Mouse (Mus musculus) stomach, embryonic 14.5 days (tissue): ENCODE measurements around the gene Trim69. TPM values are rescaled to one million over a fixed set of nuclear protein-coding genes. Genes with fewer than 3 reads are reported as not detected.

Experiments
- ATAC-seq: fragments of 200-750 bp; cut with Nextera tagmentation; 2 replicates; pipeline ENCODE4 v1.8.0; 2017; ENCODE audit warnings: low read depth, moderate TSS enrichment; ENCODE audit not compliant: insufficient number of reproducible peaks, insufficient read depth, low FRiP score
- H3K27ac ChIP-seq: fragments of 300-500 bp; sonication (generic); 2 replicates; pipeline ENCODE4 v1.5.1; 2014; ENCODE audit warnings: mild to moderate bottlenecking, low read length, moderate library complexity, mixed read lengths
- H3K27me3 ChIP-seq: fragments of 300-500 bp; sonication (generic); 2 replicates; pipeline ENCODE4 v1.6.1; 2014; ENCODE audit warnings: low read length, control low read depth, mixed read lengths; ENCODE audit not compliant: control insufficient read depth, insufficient read depth
- H3K36me3 ChIP-seq: fragments of 300-500 bp; sonication (generic); 2 replicates; pipeline ENCODE4 v1.6.1; 2014; ENCODE audit warnings: mild to moderate bottlenecking, control low read depth, low read length, moderate library complexity, mixed read lengths; ENCODE audit not compliant: control insufficient read depth, insufficient read depth
- H3K4me1 ChIP-seq: fragments of 300-500 bp; sonication (generic); 2 replicates; pipeline ENCODE4 v1.6.1; 2014; ENCODE audit warnings: low read length, control low read depth, mixed read lengths; ENCODE audit not compliant: control insufficient read depth, insufficient read depth
- H3K4me2 ChIP-seq: fragments of 300-500 bp; sonication (generic); replicated peaks from 2 replicates; pipeline ENCODE4 v1.6.1; 2014; ENCODE audit warnings: low read depth, low read length, control low read depth
- H3K4me3 ChIP-seq: fragments of 300-500 bp; sonication (generic); 2 replicates; pipeline ENCODE4 v1.5.1; 2014; ENCODE audit warnings: low read depth, low read length, control low read depth
- H3K9ac ChIP-seq: fragments of 300-500 bp; sonication (generic); replicated peaks from 2 replicates; pipeline ENCODE4 v1.6.1; 2014; ENCODE audit warnings: low read depth, mild to moderate bottlenecking, control low read depth, low read length, moderate library complexity, mixed read lengths
- H3K9me3 ChIP-seq: fragments of 300-500 bp; sonication (generic); 2 replicates; pipeline ENCODE4 v1.6.1; 2016; ENCODE audit warnings: low read depth, low read length, control low read depth; ENCODE audit not compliant: control insufficient read depth
- WGBS: fragments of 180-500 bp; shearing (Covaris S2); extraction: QIAGEN DNeasy Blood & Tissue Kit; methylation state at CpG from one replicate; pipeline ENCODE4 v1.1.7; 2014; 5-methylcytosine and 5-hydroxymethylcytosine counted together
- polyA plus RNA-seq: library from polyadenylated mRNA; unstranded; fragments of >200 nt; fragmentation: Nextera tagmentation; extraction: Ambion mirVana; gene quantifications from 2 replicates; pipeline ENCODE4 v1.2.1, GENCODE M21; 2014

Gene Trim69
- polyA plus RNA-seq, 1 experiment from 2014 or later: 0.23 TPM

- H3K4me1 ChIP-seq: no peaks in the 10 kb centered on the region
- no peak for ATAC-seq
- 88% methylated on average over 2 of the region's 2 CpGs for WGBS
- no peaks in the 10 kb centered on the region for H3K36me3 ChIP-seq
- no peak overlapping the region for H3K4me2 ChIP-seq
- H3K9ac ChIP-seq: no peak overlapping the region
- H3K4me3 ChIP-seq: no peak overlapping the region
- H3K27me3 ChIP-seq: no peaks in the 10 kb centered on the region
- no peaks in the 10 kb centered on the region for H3K9me3 ChIP-seq
- no peak overlapping the region for H3K27ac ChIP-seq
Observed at GRCm38 (mm10) chr2:122172188-122172587, 11.7 kb downstream of the Trim69 start.

GRCm38 (mm10) chr2:122180051-122180822 lies 19.7 kb downstream of the Trim69 start:
- H3K27ac ChIP-seq: no peak overlapping the region
- no peaks in the 10 kb centered on the region for H3K9me3 ChIP-seq
- H3K4me1 ChIP-seq: no peaks in the 10 kb centered on the region
- no peak overlapping the region for H3K9ac ChIP-seq
- 73% methylated on average over 8 of the region's 8 CpGs for WGBS
- H3K27me3 ChIP-seq: no peaks in the 10 kb centered on the region
- H3K4me3 ChIP-seq: no peak overlapping the region
- ATAC-seq: no peak
- H3K4me2 ChIP-seq: no peak overlapping the region
- H3K36me3 ChIP-seq: no peaks in the 10 kb centered on the region

DNA sequence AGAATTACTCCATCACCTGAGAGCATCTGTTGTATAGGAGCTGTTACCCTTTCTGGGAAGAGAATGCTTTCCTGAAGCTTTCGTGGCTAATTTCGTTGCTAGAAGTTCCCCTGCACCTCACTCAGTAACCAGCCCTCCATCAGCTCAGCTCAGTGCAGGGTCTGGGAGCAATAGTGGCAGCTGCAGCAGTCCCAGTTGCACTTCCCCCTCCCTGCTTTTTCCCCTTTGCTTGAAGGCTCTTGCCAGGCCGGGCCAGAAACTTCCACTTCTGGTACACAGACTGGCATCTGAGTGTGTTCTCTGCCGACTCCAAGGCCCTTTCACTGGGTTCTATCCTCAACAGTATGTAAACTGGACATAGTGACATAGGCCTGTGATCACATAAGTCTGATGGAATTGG lies 24.6 kb downstream of the Trim69 start:
- no peak for ATAC-seq
- WGBS: 82% methylated on average over 4 of the region's 4 CpGs

DNA sequence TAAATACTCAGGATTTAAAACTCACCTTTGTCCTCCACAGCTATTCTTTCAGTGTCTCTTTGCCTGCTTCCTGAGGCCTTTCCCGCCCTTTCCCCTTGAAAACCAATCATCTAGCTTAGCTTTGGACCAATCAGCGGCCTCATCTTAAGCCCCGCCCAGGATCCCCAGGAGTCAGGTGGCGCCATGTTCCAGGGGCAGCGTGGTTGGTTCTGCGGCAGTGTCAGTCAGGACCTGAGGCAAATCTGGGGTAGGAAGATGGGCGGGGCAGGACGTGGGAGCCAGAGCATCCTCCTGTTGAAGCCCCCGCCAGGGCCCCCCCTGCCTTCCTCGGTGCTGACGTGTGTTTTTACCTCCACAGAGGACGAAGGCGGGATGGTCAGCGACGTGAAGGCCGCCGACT lies 25.6 kb downstream of the Trim69 start, which contains the start of the genes Patl2 and Terb2:
Gene Patl2 (minus strand): TSS at position 84 of the 400 bp plus-strand sequence.
Gene Terb2 (plus strand): TSS at position 167 of the 400 bp plus-strand sequence.
- Histone ChIP-seq H3K27me3 (no peaks in the 10 kb centered on the region), H3K4me2 (no peak within 1 kb of the TSS), H3K36me3 (no peaks in the 10 kb centered on the region), H3K27ac (no peak within 1 kb of the TSS), H3K9ac (no peak within 1 kb of the TSS), H3K9me3 (no peaks in the 10 kb centered on the region), H3K4me1 (no peaks in the 10 kb centered on the region), H3K4me3 (no peak within 1 kb of the TSS)
- no peak for ATAC-seq
- 77% methylated on average over 17 of the region's 17 CpGs for WGBS

More for the DNA sequence above, 24.6 kb downstream of the Trim69 start:
- H3K36me3 ChIP-seq: no peaks in the 10 kb centered on the region
- H3K4me2 ChIP-seq: no peak overlapping the region
- H3K9me3 ChIP-seq: no peaks in the 10 kb centered on the region
- no peak overlapping the region for H3K4me3 ChIP-seq
- no peak overlapping the region for H3K9ac ChIP-seq
- H3K4me1 ChIP-seq: no peaks in the 10 kb centered on the region
- H3K27me3 ChIP-seq: no peaks in the 10 kb centered on the region
- H3K27ac ChIP-seq: no peak overlapping the region

DNA sequence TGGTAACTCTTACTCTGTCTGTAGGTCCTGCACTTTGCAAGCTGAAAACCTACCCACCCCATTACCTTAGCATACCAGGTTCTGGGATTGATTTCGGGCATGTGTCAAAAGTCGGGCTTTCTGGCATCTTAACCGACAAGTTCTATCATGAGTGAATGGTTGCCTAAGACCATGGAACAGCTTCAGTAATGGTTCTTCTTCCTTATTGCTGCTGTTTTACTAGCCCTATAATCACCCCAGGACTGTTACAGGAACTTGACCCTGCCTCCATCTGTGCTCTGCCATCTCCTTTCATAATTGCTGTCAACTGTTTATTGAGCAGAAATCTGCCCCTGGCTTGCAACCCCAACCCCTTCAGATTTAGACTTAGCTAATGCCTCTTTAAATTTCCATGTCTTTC lies 26.3 kb downstream of the Trim69 start:
- no peaks in the 10 kb centered on the region for H3K4me1 ChIP-seq
- ATAC-seq: no peak
- no peak overlapping the region for H3K4me3 ChIP-seq
- 94% methylated on average over 3 of the region's 3 CpGs for WGBS
- no peaks in the 10 kb centered on the region for H3K9me3 ChIP-seq
- H3K27ac ChIP-seq: no peak overlapping the region
- no peaks in the 10 kb centered on the region for H3K36me3 ChIP-seq
- H3K4me2 ChIP-seq: no peak overlapping the region
- no peaks in the 10 kb centered on the region for H3K27me3 ChIP-seq
- H3K9ac ChIP-seq: no peak overlapping the region

- Histone ChIP-seq H3K4me1 (no peaks in the 10 kb centered on the region), H3K4me2 (no peak overlapping the region), H3K27ac (no peak overlapping the region), H3K4me3 (no peak overlapping the region), H3K36me3 (no peaks in the 10 kb centered on the region), H3K9ac (no peak overlapping the region), H3K9me3 (no peaks in the 10 kb centered on the region), H3K27me3 (no peaks in the 10 kb centered on the region)
- 71% methylated on average over 3 of the region's 3 CpGs for WGBS
- no peak for ATAC-seq
Observed at GRCm38 (mm10) chr2:122191849-122192248, 31.3 kb downstream of the Trim69 start.

DNA sequence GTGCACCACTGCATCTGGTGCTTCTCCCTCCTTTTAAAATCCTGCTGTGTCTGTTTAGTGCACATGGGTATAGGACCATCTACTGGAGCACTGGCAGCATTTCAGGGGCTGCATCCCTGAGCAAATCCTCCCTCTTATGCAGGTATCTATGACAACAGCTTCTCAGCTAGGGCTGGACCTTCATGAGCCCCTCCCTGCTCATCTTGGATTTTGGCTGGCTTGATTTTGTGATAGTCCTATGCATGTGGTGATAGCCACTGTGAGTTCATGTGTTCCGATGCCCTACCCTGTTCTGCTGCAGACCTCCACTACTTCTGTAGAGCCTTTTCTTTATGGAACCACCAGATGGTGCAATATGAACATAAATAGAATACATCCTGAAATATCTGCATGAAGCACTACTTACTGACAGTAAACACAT lies 34.0 kb downstream of the Trim69 start:
- no peaks in the 10 kb centered on the region for H3K36me3 ChIP-seq
- no peak overlapping the region for H3K4me2 ChIP-seq
- no peaks in the 10 kb centered on the region for H3K4me1 ChIP-seq
- no peaks in the 10 kb centered on the region for H3K9me3 ChIP-seq
- WGBS: 52% methylated on average over 1 of the region's 1 CpGs
- ATAC-seq: no peak
- H3K4me3 ChIP-seq: no peak overlapping the region
- H3K9ac ChIP-seq: no peak overlapping the region
- no peak overlapping the region for H3K27ac ChIP-seq
- H3K27me3 ChIP-seq: no peaks in the 10 kb centered on the region

GRCm38 (mm10) chr2:122201501-122201900 lies 41.0 kb downstream of the Trim69 start:
- no peak overlapping the region for H3K4me3 ChIP-seq
- no peak overlapping the region for H3K9ac ChIP-seq
- H3K4me1 ChIP-seq: no peaks in the 10 kb centered on the region
- H3K9me3 ChIP-seq: no peaks in the 10 kb centered on the region
- no peak for ATAC-seq
- H3K36me3 ChIP-seq: no peaks in the 10 kb centered on the region
- H3K27me3 ChIP-seq: no peaks in the 10 kb centered on the region
- WGBS: 64% methylated on average over 1 of the region's 1 CpGs
- no peak overlapping the region for H3K27ac ChIP-seq
- no peak overlapping the region for H3K4me2 ChIP-seq
